Mouse (Mus musculus) brain, embryonic 14.5 days (tissue): Measurements from ENCODE around the gene Zbtb8os.

Source experiments
- CTCF ChIP-seq: fragments of 200-500 bp; IDR thresholded peaks from 2 replicates; pipeline ENCODE4 v1.5.1; 2012; ENCODE audit warnings: inconsistent platforms, mild to moderate bottlenecking, moderate library complexity, borderline replicate concordance; ENCODE audit not compliant: insufficient read depth, insufficient read length; ENCODE audit errors: extremely low read depth
- POLR2A ChIP-seq: fragments of 200-500 bp; IDR thresholded peaks from 2 replicates; pipeline ENCODE4 v1.6.1; 2012; ENCODE audit warnings: mild to moderate bottlenecking, inconsistent platforms, borderline replicate concordance; ENCODE audit not compliant: poor library complexity, insufficient read depth, insufficient read length, severe bottlenecking; ENCODE audit errors: extremely low read depth

DNA sequence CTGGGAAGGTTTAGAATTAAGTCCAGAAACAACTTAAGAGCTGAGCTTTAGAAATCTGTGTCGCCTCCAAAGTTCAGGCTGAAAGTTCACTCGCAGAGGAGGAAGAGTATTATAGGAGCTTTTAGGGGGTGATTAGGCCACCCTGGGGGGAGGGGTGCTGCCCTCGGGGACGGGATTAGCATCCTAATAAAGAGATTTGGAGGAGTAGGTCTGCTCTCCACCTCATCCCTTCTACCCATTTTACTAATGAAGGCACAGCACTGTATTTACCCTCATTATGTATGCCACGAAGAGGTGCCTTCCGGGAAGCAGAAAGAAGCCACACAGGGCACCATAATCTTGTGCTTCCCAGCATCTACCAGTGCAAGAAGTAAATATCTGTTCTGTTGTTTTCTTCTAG lies 39.5 kb downstream of the Zbtb8os start:
- no peak for TF ChIP-seq POLR2A
- no peak for TF ChIP-seq CTCF
